Mouse (Mus musculus): ENCODE measurements at regions not wholly inside any gene's neighbourhood (a gene's known extent, or its start where the extent isn't known, plus 50 kb on each side); places are given as distances from the start of the nearest gene placed in this dataset.
A peak's percentile ranks its signal among the peaks of the same experiment; 100 is the strongest.

DNA sequence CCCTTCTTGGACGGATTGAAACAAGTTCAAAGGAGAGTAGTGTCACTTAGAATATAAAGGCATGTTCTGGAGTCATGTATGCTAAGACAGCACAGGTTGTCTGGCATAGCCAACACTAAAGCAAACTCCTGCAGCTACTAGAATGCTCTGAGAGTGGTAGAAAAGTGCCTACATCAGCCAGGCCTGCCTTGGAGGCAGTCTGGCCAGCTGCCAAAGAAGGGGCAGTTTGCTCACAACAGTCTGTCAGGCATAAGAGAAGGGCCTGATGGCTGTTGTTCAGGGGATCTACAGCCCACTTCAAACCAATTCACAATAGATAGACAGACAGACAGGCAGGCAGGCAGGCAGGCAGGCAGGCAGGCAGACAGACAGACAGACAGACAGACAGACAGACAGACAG is 136.5 kb upstream of the Dap start:
- WGBS, result 86% methylated on average over 1 of the region's 1 CpGs
- Histone ChIP-seq H3K9me3 (replicated peaks) (no peaks in the 10 kb centered on the region), H3K4me2 (replicated peaks) (no peak overlapping the region), H3K4me3 (no peak overlapping the region), H3K36me3 (no peaks in the 10 kb centered on the region), H3K27ac (no peak overlapping the region), H3K9ac (no peak overlapping the region), H3K27me3 (no peaks in the 10 kb centered on the region), H3K4me1 (no peaks in the 10 kb centered on the region)
- no peak for ATAC-seq (ENCODE audit: low FRiP score)

DNA sequence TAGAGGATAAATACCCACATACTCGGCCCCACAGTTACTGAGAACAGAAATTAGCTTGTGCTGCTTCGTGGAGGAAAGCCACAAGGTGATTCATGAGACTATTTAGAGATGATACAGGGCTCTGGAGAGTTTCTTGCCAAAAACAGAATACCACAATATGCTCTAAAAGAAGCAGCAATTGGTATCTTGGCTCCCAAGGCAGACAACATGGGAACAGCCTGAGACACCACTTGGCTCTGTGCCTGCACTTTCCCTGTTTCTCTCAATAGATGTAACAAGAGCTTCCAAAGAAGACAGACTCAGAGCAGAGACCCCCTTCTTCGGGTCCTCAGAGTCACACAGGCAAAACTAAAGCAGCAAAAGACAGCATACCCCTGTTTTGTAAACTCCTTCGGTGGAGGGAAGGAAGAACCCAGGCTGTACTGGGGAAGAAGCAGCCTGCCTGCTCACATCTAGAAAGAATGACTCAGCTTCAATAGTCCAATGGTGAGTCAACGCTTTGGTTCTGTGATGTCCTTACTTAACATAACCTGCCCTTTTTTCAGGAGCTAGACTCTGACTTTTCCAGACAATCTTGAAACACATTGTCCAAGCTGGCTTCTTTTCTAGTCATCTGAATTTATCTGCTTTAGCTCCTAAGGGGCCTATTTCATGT is 132.1 kb upstream of the Dap start:
- Histone ChIP-seq H3K27me3 (no peaks in the 10 kb centered on the region), H3K4me1 (no peaks in the 10 kb centered on the region), H3K9ac (no peak overlapping the region), H3K9me3 (replicated peaks) (no peaks in the 10 kb centered on the region), H3K36me3 (no peaks in the 10 kb centered on the region), H3K4me3 (no peak overlapping the region), H3K4me2 (replicated peaks) (no peak overlapping the region), H3K27ac (no peak overlapping the region)
- 85% methylated on average over 5 of the region's 5 CpGs for WGBS
- no peak for ATAC-seq (ENCODE audit: low FRiP score)

GRCm38 (mm10) chr15:31096206-31096605 is 127.9 kb upstream of the Dap start:
- Histone ChIP-seq H3K9me3 (replicated peaks) (no peaks in the 10 kb centered on the region), H3K36me3 (no peaks in the 10 kb centered on the region), H3K27me3 (no peaks in the 10 kb centered on the region), H3K4me1 (no peaks in the 10 kb centered on the region), H3K4me2 (replicated peaks) (no peak overlapping the region), H3K27ac (no peak overlapping the region), H3K9ac (no peak overlapping the region), H3K4me3 (no peak overlapping the region)
- WGBS, result 85% methylated on average over 7 of the region's 7 CpGs
- ATAC-seq (ENCODE audit: low FRiP score), result no peak

GRCm38 (mm10) chr15:31097301-31097700 is 126.8 kb upstream of the Dap start:
- Histone ChIP-seq H3K9ac (no peak overlapping the region), H3K36me3 (no peaks in the 10 kb centered on the region), H3K4me2 (replicated peaks) (no peak overlapping the region), H3K4me1 (no peaks in the 10 kb centered on the region), H3K4me3 (no peak overlapping the region), H3K27ac (no peak overlapping the region), H3K9me3 (replicated peaks) (no peaks in the 10 kb centered on the region), H3K27me3 (no peaks in the 10 kb centered on the region)
- ATAC-seq (ENCODE audit: low FRiP score), result no peak
- WGBS, result 82% methylated on average over 4 of the region's 4 CpGs

DNA sequence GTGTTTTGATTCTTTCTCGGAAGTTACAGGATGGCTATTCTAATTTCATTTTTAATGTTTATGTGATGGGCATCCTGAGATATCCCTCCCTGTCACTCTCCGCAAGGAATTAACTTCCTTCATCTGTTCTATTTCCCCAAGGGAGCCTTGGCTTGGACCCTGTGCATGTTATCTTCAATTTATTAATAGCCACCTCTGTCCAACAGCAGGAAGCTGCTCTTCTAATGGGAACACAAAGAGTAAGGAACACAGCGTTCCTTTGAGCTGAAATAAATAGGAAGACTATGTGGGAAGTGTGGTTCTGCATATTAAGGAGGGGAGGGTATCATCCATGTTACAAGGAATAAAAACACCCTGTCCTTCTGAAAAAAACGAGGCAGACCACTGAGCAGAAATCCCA is 119.4 kb upstream of the Dap start:
- H3K27ac ChIP-seq, result no peak overlapping the region
- no peak overlapping the region for H3K4me2 ChIP-seq (replicated peaks)
- WGBS, result 74% methylated on average over 4 of the region's 4 CpGs
- H3K9ac ChIP-seq, result no peak overlapping the region
- no peaks in the 10 kb centered on the region for H3K4me1 ChIP-seq
- H3K36me3 ChIP-seq, result no peaks in the 10 kb centered on the region
- H3K4me3 ChIP-seq, result no peak overlapping the region
- H3K27me3 ChIP-seq, result no peaks in the 10 kb centered on the region
- H3K9me3 ChIP-seq (replicated peaks), result no peaks in the 10 kb centered on the region
- ATAC-seq (ENCODE audit: low FRiP score), result no peak

- Histone ChIP-seq H3K27me3 (no peaks in the 10 kb centered on the region), H3K27ac (no peak overlapping the region), H3K9ac (no peak overlapping the region), H3K36me3 (no peaks in the 10 kb centered on the region), H3K4me2 (replicated peaks) (no peak overlapping the region), H3K9me3 (replicated peaks) (no peaks in the 10 kb centered on the region), H3K4me1 (no peaks in the 10 kb centered on the region), H3K4me3 (no peak overlapping the region)
- no peak for ATAC-seq (ENCODE audit: low FRiP score)
- 80% methylated on average over 9 of the region's 9 CpGs for WGBS
Observed at GRCm38 (mm10) chr15:31106907-31107306, 117.2 kb upstream of the Dap start.

- 69% methylated on average over 1 of the region's 1 CpGs for WGBS
- Histone ChIP-seq H3K4me2 (replicated peaks) (no peak overlapping the region), H3K4me3 (no peak overlapping the region), H3K9me3 (replicated peaks) (no peaks in the 10 kb centered on the region), H3K27ac (no peak overlapping the region), H3K27me3 (no peaks in the 10 kb centered on the region), H3K9ac (no peak overlapping the region), H3K36me3 (no peaks in the 10 kb centered on the region), H3K4me1 (no peaks in the 10 kb centered on the region)
- ATAC-seq (ENCODE audit: low FRiP score), result no peak
Observed at GRCm38 (mm10) chr15:31113216-31113615, 110.9 kb upstream of the Dap start.

DNA sequence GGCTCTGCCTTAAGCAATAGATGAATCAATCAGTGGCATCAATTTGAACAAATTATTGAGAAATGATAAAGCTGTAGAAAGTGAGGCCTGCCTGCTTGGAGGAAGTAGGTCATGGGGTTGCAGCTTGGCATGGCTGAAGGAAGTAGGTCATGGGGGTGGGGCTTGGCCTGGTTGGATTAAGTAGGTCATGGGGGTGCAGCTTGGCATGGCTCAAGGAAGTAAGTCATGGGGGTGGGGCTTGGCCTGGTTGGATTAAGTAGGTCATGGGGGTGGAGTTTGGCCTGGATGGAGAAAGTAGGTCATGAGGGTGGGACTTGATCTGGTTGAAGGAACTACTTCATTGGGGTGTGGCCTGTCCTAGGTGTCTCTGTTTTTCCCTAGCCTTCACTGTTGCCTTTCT is 106.8 kb upstream of the Dap start:
- ATAC-seq (ENCODE audit: low FRiP score), result no peak
- no peaks in the 10 kb centered on the region for H3K36me3 ChIP-seq
- no peaks in the 10 kb centered on the region for H3K9me3 ChIP-seq (replicated peaks)
- H3K27me3 ChIP-seq, result no peaks in the 10 kb centered on the region
- H3K4me1 ChIP-seq, result no peaks in the 10 kb centered on the region
- H3K9ac ChIP-seq, result no peak overlapping the region
- no peak overlapping the region for H3K4me2 ChIP-seq (replicated peaks)
- no peak overlapping the region for H3K27ac ChIP-seq
- H3K4me3 ChIP-seq, result no peak overlapping the region

GRCm38 (mm10) chr15:31120147-31120546 is 104.0 kb upstream of the Dap start:
- Histone ChIP-seq H3K27me3 (no peaks in the 10 kb centered on the region), H3K4me2 (replicated peaks) (no peak overlapping the region), H3K36me3 (no peaks in the 10 kb centered on the region), H3K27ac (peak overlapping the region; percentile 23; the same call in 1 of the 2 replicates), H3K4me3 (no peak overlapping the region), H3K4me1 (no peaks in the 10 kb centered on the region), H3K9me3 (replicated peaks) (no peaks in the 10 kb centered on the region), H3K9ac (no peak overlapping the region)
- 45% methylated on average over 6 of the region's 6 CpGs for WGBS
- peak; percentile 48; the same call in 1 of the 2 replicates for ATAC-seq (ENCODE audit: low FRiP score)

GRCm38 (mm10) chr15:31125784-31126183 is 98.3 kb upstream of the Dap start:
- no peak overlapping the region for H3K4me3 ChIP-seq
- no peaks in the 10 kb centered on the region for H3K4me1 ChIP-seq
- no peak overlapping the region for H3K27ac ChIP-seq
- 89% methylated on average over 1 of the region's 1 CpGs for WGBS
- H3K9ac ChIP-seq, result no peak overlapping the region
- H3K36me3 ChIP-seq, result no peaks in the 10 kb centered on the region
- no peaks in the 10 kb centered on the region for H3K27me3 ChIP-seq
- no peak overlapping the region for H3K4me2 ChIP-seq (replicated peaks)
- no peaks in the 10 kb centered on the region for H3K9me3 ChIP-seq (replicated peaks)
- ATAC-seq (ENCODE audit: low FRiP score), result no peak

GRCm38 (mm10) chr15:31126999-31127398 is 97.1 kb upstream of the Dap start:
- no peaks in the 10 kb centered on the region for H3K36me3 ChIP-seq
- 31% methylated on average over 3 of the region's 3 CpGs for WGBS
- H3K9me3 ChIP-seq (replicated peaks), result no peaks in the 10 kb centered on the region
- no peak overlapping the region for H3K4me3 ChIP-seq
- H3K27ac ChIP-seq, result no peak overlapping the region
- no peak overlapping the region for H3K9ac ChIP-seq
- H3K4me2 ChIP-seq (replicated peaks), result no peak overlapping the region
- no peaks in the 10 kb centered on the region for H3K4me1 ChIP-seq
- ATAC-seq (ENCODE audit: low FRiP score), result no peak
- H3K27me3 ChIP-seq, result no peaks in the 10 kb centered on the region

DNA sequence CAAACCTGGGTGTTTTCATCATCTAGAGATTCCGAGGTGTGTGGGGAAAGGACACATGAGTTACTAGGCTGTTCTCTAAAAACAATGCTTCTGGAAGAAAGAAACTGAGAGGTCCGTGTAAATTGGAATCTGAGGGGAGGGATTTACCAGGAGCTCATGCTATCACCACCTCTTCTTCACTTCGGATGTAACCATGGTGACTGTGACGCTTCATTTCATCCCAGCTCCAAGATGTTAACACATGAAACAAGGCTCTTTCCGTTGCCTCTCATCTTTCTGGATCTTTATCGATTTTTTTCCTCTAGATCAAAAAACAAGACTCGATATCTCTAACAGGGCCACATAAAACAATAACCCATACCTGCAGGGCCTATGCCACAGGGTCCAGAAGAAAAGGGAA is 89.2 kb upstream of the Dap start:
- 50% methylated on average over 7 of the region's 7 CpGs for WGBS
- Histone ChIP-seq H3K9ac (no peak overlapping the region), H3K36me3 (no peaks in the 10 kb centered on the region), H3K4me1 (no peaks in the 10 kb centered on the region), H3K27ac (no peak overlapping the region), H3K4me2 (replicated peaks) (no peak overlapping the region), H3K9me3 (replicated peaks) (no peaks in the 10 kb centered on the region), H3K27me3 (no peaks in the 10 kb centered on the region), H3K4me3 (no peak overlapping the region)
- ATAC-seq (ENCODE audit: low FRiP score), result no peak

DNA sequence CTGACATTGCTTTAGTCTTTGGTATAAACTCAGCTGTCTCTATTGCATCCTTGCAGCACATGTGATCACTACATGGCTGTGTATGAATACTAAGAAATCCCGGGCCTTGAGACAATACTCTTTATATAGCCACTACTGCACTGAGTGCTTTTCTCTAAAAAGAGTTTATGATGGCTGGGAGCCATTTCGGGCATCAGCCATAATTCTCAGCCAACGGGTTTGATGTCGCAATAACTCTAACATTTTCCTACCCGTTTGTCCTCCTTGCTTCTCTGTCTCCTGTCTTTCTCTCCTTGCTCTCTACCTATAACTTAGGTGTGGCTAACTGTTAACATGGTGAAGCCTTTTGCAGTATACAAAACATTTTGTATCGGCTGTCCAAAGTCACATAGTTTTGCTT is 85.5 kb upstream of the Dap start:
- H3K4me1 ChIP-seq, result no peaks in the 10 kb centered on the region
- no peak overlapping the region for H3K4me2 ChIP-seq (replicated peaks)
- no peaks in the 10 kb centered on the region for H3K27me3 ChIP-seq
- WGBS, result 93% methylated on average over 6 of the region's 6 CpGs
- H3K27ac ChIP-seq, result no peak overlapping the region
- no peak overlapping the region for H3K4me3 ChIP-seq
- no peaks in the 10 kb centered on the region for H3K36me3 ChIP-seq
- no peak overlapping the region for H3K9ac ChIP-seq
- no peaks in the 10 kb centered on the region for H3K9me3 ChIP-seq (replicated peaks)
- no peak for ATAC-seq (ENCODE audit: low FRiP score)
